Mouse (Mus musculus) bone marrow, adult 2 months (tissue): ENCODE measurements around the gene Cx3cr1.

Experiments used
- CTCF ChIP-seq: fragments of 200-500 bp; IDR thresholded peaks from 2 replicates; pipeline ENCODE4 v1.5.1; 2011; ENCODE audit warnings: low read length, control low read depth; ENCODE audit not compliant: control insufficient read depth, insufficient read depth
- POLR2A ChIP-seq: fragments of 200-500 bp; IDR thresholded peaks from 2 replicates; pipeline ENCODE4 v1.6.1; 2011; ENCODE audit warnings: low read depth, mild to moderate bottlenecking, control low read depth, low read length, borderline replicate concordance; ENCODE audit not compliant: control insufficient read depth

DNA sequence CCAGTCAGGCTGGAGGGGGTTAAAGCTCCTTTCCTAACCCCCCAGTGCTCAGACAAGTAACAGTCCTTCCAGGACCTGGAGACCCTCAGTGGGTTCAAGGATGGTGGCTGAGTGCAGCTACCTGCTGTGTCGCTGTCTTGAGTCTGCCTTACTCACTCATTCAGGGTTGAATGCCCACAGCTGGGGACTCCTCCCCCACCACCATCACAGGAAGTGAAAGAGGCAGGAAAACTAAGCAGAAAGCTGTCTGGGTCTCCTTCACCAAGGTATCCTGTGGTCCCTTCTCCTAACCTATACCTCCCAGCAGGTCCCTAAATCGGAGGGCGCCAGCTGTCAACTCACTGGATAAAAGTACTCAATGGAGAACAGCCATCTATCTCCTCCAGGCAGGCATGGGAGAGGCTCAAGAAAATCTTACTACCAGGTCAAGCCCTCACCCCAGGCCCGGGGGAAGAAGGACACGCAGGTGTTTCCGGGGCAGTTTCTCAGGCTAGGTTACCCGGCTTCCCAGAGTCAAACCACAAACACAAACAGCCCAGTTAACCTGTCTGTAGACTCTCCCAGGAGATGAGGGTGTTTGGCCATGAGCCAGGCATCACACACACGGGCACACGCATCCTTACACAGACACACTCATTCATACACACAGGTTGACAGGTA lies 91.4 kb downstream of the Cx3cr1 start:
- TF ChIP-seq CTCF (no peak), POLR2A (no peak)
